Mouse (Mus musculus): ENCODE measurements around the gene Esyt2. TPM values are rescaled to one million over a fixed set of nuclear protein-coding genes. Genes with fewer than 3 reads are reported as not detected.

Gene Esyt2
- polyA plus RNA-seq (2015; fragmentation: Nextera tagmentation; extraction: Ambion mirVana) = 11.1 and 11.2 TPM in 2 replicates

- peak within 1 kb of the TSS; percentile 97 for H3K27ac ChIP-seq (replicated peaks)
- peak; percentile 98 for ATAC-seq (ENCODE audit: low read depth)
- H3K4me3 ChIP-seq = peak within 1 kb of the TSS; percentile 97
- peak within 1 kb of the TSS; percentile 94 for H3K9ac ChIP-seq
- H3K4me2 ChIP-seq = peak within 1 kb of the TSS; percentile 96
- no peaks in the 10 kb centered on the region for H3K36me3 ChIP-seq
- WGBS = under 1% methylated on average over 68 of the region's 68 CpGs
- peaks cover 23% of the 10 kb centered on the region for H3K4me1 ChIP-seq (replicated peaks)
- H3K27me3 ChIP-seq = no peaks in the 10 kb centered on the region
- H3K9me3 ChIP-seq = no peaks in the 10 kb centered on the region
Observed at GRCm38 (mm10) chr12:116280653-116281364, at the start of gene Esyt2. Esyt2 (plus strand) TSS chr12:116281196.

- Histone ChIP-seq H3K36me3 (peaks cover 9% of the 10 kb centered on the region), H3K4me3 (no peak overlapping the region), H3K4me2 (no peak overlapping the region), H3K27ac (replicated peaks) (no peak overlapping the region), H3K4me1 (replicated peaks) (no peaks in the 10 kb centered on the region), H3K9ac (no peak overlapping the region), H3K9me3 (no peaks in the 10 kb centered on the region), H3K27me3 (no peaks in the 10 kb centered on the region)
- 81% methylated on average over 12 of the region's 12 CpGs for WGBS
- no peak for ATAC-seq (ENCODE audit: low read depth)
Observed at GRCm38 (mm10) chr12:116231612-116232011, 49.4 kb upstream of the Esyt2 start.

- no peak overlapping the region for H3K4me3 ChIP-seq
- H3K9me3 ChIP-seq = no peaks in the 10 kb centered on the region
- H3K27me3 ChIP-seq = no peaks in the 10 kb centered on the region
- H3K36me3 ChIP-seq = peaks cover 6% of the 10 kb centered on the region; the same call in 1 of the 2 replicates
- H3K4me1 ChIP-seq (replicated peaks) = no peaks in the 10 kb centered on the region
- no peak overlapping the region for H3K4me2 ChIP-seq
- ATAC-seq (ENCODE audit: low read depth) = no peak
- 96% methylated on average over 1 of the region's 1 CpGs for WGBS
- H3K9ac ChIP-seq = no peak overlapping the region
- H3K27ac ChIP-seq (replicated peaks) = no peak overlapping the region
Observed at GRCm38 (mm10) chr12:116232061-116232460, 48.9 kb upstream of the Esyt2 start.

GRCm38 (mm10) chr12:116235356-116235755, 45.6 kb upstream of the Esyt2 start:
- H3K36me3 ChIP-seq = peaks cover 9% of the 10 kb centered on the region; the same call in 1 of the 2 replicates
- H3K4me1 ChIP-seq (replicated peaks) = no peaks in the 10 kb centered on the region
- no peak overlapping the region for H3K4me2 ChIP-seq
- no peak overlapping the region for H3K9ac ChIP-seq
- no peaks in the 10 kb centered on the region for H3K27me3 ChIP-seq
- 85% methylated on average over 4 of the region's 4 CpGs for WGBS
- no peak overlapping the region for H3K27ac ChIP-seq (replicated peaks)
- no peak for ATAC-seq (ENCODE audit: low read depth)
- H3K9me3 ChIP-seq = no peaks in the 10 kb centered on the region
- H3K4me3 ChIP-seq = no peak overlapping the region

GRCm38 (mm10) chr12:116236658-116237057, 44.3 kb upstream of the Esyt2 start:
- H3K36me3 ChIP-seq = peaks cover 17% of the 10 kb centered on the region
- WGBS = 85% methylated on average over 3 of the region's 3 CpGs
- H3K4me1 ChIP-seq (replicated peaks) = no peaks in the 10 kb centered on the region
- no peak overlapping the region for H3K4me3 ChIP-seq
- ATAC-seq (ENCODE audit: low read depth) = no peak
- no peaks in the 10 kb centered on the region for H3K27me3 ChIP-seq
- no peak overlapping the region for H3K9ac ChIP-seq
- no peak overlapping the region for H3K4me2 ChIP-seq
- H3K9me3 ChIP-seq = no peaks in the 10 kb centered on the region
- no peak overlapping the region for H3K27ac ChIP-seq (replicated peaks)

- no peak overlapping the region for H3K9ac ChIP-seq
- H3K9me3 ChIP-seq = no peaks in the 10 kb centered on the region
- no peak for ATAC-seq (ENCODE audit: low read depth)
- no peaks in the 10 kb centered on the region for H3K4me1 ChIP-seq (replicated peaks)
- H3K4me3 ChIP-seq = no peak overlapping the region
- H3K36me3 ChIP-seq = peaks cover 24% of the 10 kb centered on the region
- no peak overlapping the region for H3K4me2 ChIP-seq
- H3K27me3 ChIP-seq = no peaks in the 10 kb centered on the region
- H3K27ac ChIP-seq (replicated peaks) = no peak overlapping the region
Observed at GRCm38 (mm10) chr12:116238370-116238769, 42.6 kb upstream of the Esyt2 start.

GRCm38 (mm10) chr12:116238803-116239202, 42.2 kb upstream of the Esyt2 start:
- Histone ChIP-seq H3K9ac (no peak overlapping the region), H3K4me2 (no peak overlapping the region), H3K27ac (replicated peaks) (no peak overlapping the region), H3K4me1 (replicated peaks) (no peaks in the 10 kb centered on the region), H3K4me3 (no peak overlapping the region), H3K27me3 (no peaks in the 10 kb centered on the region), H3K9me3 (no peaks in the 10 kb centered on the region), H3K36me3 (peaks cover 24% of the 10 kb centered on the region)
- WGBS = 77% methylated on average over 3 of the region's 3 CpGs
- no peak for ATAC-seq (ENCODE audit: low read depth)

GRCm38 (mm10) chr12:116244601-116245000, 36.4 kb upstream of the Esyt2 start:
- no peak overlapping the region for H3K9ac ChIP-seq
- H3K9me3 ChIP-seq = no peaks in the 10 kb centered on the region
- no peak for ATAC-seq (ENCODE audit: low read depth)
- H3K4me1 ChIP-seq (replicated peaks) = no peaks in the 10 kb centered on the region
- H3K27ac ChIP-seq (replicated peaks) = no peak overlapping the region
- H3K36me3 ChIP-seq = peaks cover 54% of the 10 kb centered on the region
- 86% methylated on average over 1 of the region's 1 CpGs for WGBS
- H3K4me2 ChIP-seq = no peak overlapping the region
- no peak overlapping the region for H3K4me3 ChIP-seq
- no peaks in the 10 kb centered on the region for H3K27me3 ChIP-seq

- WGBS = 83% methylated on average over 8 of the region's 8 CpGs
- H3K36me3 ChIP-seq = peaks cover 27% of the 10 kb centered on the region
- ATAC-seq (ENCODE audit: low read depth) = no peak
- no peak overlapping the region for H3K27ac ChIP-seq (replicated peaks)
- no peak overlapping the region for H3K4me2 ChIP-seq
- H3K4me3 ChIP-seq = no peak overlapping the region
- H3K27me3 ChIP-seq = no peaks in the 10 kb centered on the region
- H3K4me1 ChIP-seq (replicated peaks) = no peaks in the 10 kb centered on the region
- no peak overlapping the region for H3K9ac ChIP-seq
- H3K9me3 ChIP-seq = no peaks in the 10 kb centered on the region
Observed at GRCm38 (mm10) chr12:116254652-116255051, 26.3 kb upstream of the Esyt2 start.

- 93% methylated on average over 11 of the region's 11 CpGs for WGBS
- H3K4me3 ChIP-seq = no peak overlapping the region
- no peak for ATAC-seq (ENCODE audit: low read depth)
Observed at GRCm38 (mm10) chr12:116255636-116256035, 25.4 kb upstream of the Esyt2 start.

GRCm38 (mm10) chr12:116258321-116258720, 22.7 kb upstream of the Esyt2 start:
- Histone ChIP-seq H3K4me1 (replicated peaks) (peaks cover 16% of the 10 kb centered on the region; the same call in 1 of the 2 replicates), H3K9ac (no peak overlapping the region), H3K27me3 (no peaks in the 10 kb centered on the region), H3K4me3 (no peak overlapping the region), H3K27ac (replicated peaks) (no peak overlapping the region), H3K36me3 (peaks cover 20% of the 10 kb centered on the region), H3K4me2 (no peak overlapping the region), H3K9me3 (no peaks in the 10 kb centered on the region)
- ATAC-seq (ENCODE audit: low read depth) = no peak
- WGBS = 88% methylated on average over 2 of the region's 2 CpGs

More at GRCm38 (mm10) chr12:116255636-116256035, 25.4 kb upstream of the Esyt2 start:
- no peaks in the 10 kb centered on the region for H3K27me3 ChIP-seq
- no peak overlapping the region for H3K27ac ChIP-seq (replicated peaks)
- peaks cover 27% of the 10 kb centered on the region for H3K36me3 ChIP-seq
- no peak overlapping the region for H3K4me2 ChIP-seq
- H3K9me3 ChIP-seq = no peaks in the 10 kb centered on the region
- H3K4me1 ChIP-seq (replicated peaks) = 0 out of 2 replicates have a peak, but pooled peaks cover under 1% of the 10 kb centered on the region
- no peak overlapping the region for H3K9ac ChIP-seq

- Histone ChIP-seq H3K4me3 (peak within 1 kb of the TSS; percentile 60), H3K9me3 (no peaks in the 10 kb centered on the region), H3K27me3 (no peaks in the 10 kb centered on the region), H3K9ac (peak within 1 kb of the TSS; percentile 73), H3K27ac (replicated peaks) (peak within 1 kb of the TSS; percentile 80), H3K4me1 (replicated peaks) (peaks cover 16% of the 10 kb centered on the region; the same call in 1 of the 2 replicates), H3K4me2 (peak within 1 kb of the TSS; percentile 63), H3K36me3 (no peaks in the 10 kb centered on the region)
- 4% methylated on average over 47 of the region's 47 CpGs for WGBS
- peak; percentile 98 for ATAC-seq (ENCODE audit: low read depth)
Observed at GRCm38 (mm10) chr12:116262555-116263341, 18.2 kb upstream of the Esyt2 start, which contains the start of gene Wdr60. Wdr60 (minus strand) TSS chr12:116263022.
